Mouse (Mus musculus) midbrain, embryonic 12.5 days (tissue): Measurements from ENCODE around the gene Psma7. TPM values are rescaled to one million over a fixed set of nuclear protein-coding genes. Genes with fewer than 3 reads are reported as not detected.

Experiments used
- ATAC-seq: fragments of 200-750 bp; cut with Nextera tagmentation; 2 replicates; pipeline ENCODE4 v1.8.0; 2017; ENCODE audit warnings: low read depth, moderate TSS enrichment, moderate library complexity; ENCODE audit not compliant: low FRiP score
- H3K27ac ChIP-seq: fragments of 300-500 bp; sonication (generic); replicated peaks from 2 replicates; pipeline ENCODE4 v1.5.1; 2016; ENCODE audit warnings: mild to moderate bottlenecking
- H3K27me3 ChIP-seq: fragments of 300-500 bp; sonication (generic); 2 replicates; pipeline ENCODE4 v1.6.1; 2016; ENCODE audit warnings: mild to moderate bottlenecking
- H3K36me3 ChIP-seq: fragments of 300-500 bp; sonication (generic); 2 replicates; pipeline ENCODE4 v1.6.1; 2016
- H3K4me1 ChIP-seq: fragments of 300-500 bp; sonication (generic); 2 replicates; pipeline ENCODE4 v1.6.1; 2016
- H3K4me2 ChIP-seq: fragments of 300-500 bp; sonication (generic); replicated peaks from 2 replicates; pipeline ENCODE4 v1.6.1; 2016; ENCODE audit warnings: mild to moderate bottlenecking, moderate library complexity
- H3K4me3 ChIP-seq: fragments of 300-500 bp; sonication (generic); 2 replicates; pipeline ENCODE4 v1.5.1; 2016; ENCODE audit warnings: mild to moderate bottlenecking
- H3K9ac ChIP-seq: fragments of 300-500 bp; sonication (generic); replicated peaks from 2 replicates; pipeline ENCODE4 v1.6.1; 2016; ENCODE audit warnings: mild to moderate bottlenecking, moderate library complexity
- H3K9me3 ChIP-seq: fragments of 300-500 bp; sonication (generic); 2 replicates; pipeline ENCODE4 v1.6.1; 2016; ENCODE audit warnings: mild to moderate bottlenecking
- WGBS: fragments of 180-500 bp; shearing (Covaris S2); methylation state at CpG from one replicate; pipeline ENCODE4 v1.1.7; 2016; 5-methylcytosine and 5-hydroxymethylcytosine counted together
- polyA plus RNA-seq: library from polyadenylated mRNA; unstranded; fragments of >200 nt; fragmentation: Nextera tagmentation; extraction: Ambion mirVana; gene quantifications from 2 replicates; pipeline ENCODE4 v1.2.1, GENCODE M21; 2016

The Psma7 gene
- polyA plus RNA-seq, 1 experiment from 2014 or later: 613 TPM

DNA sequence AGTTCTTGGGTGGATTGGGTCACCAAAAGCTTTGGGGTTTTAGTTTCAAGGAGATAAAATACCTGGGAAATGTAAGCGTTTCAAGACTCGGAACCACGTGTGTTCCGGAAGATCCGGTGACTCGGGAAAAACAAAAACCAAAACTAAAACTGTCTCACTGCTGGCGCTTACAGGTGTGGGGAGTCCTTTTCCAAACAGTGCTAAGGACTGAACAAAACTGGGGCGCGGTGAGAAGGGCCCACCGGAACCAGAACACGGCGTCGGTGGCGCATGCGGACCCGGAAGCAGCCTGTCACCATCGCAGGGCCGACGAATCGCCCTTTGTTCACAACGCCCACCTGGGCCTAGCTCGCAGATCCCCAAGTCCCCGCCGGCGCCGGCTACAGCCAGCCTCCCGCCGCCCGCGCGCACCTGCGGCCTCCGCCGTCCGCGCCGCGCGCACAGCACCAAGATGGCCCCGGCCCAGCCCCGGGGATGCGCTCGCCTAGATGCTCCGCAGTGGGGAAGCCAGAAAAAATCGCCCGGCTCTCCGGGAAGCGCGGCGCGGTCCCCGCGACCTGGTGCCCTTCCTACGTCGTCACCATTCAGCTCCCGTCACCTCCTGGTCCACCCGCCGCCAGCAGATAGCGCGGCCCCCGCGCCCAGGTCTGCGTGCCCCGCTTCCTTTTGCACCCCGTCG is 517 bp downstream of the Psma7 start:
- H3K4me3 ChIP-seq: peak overlapping the region; percentile 98
- H3K27ac ChIP-seq: peak overlapping the region; percentile 97
- no peaks in the 10 kb centered on the region for H3K9me3 ChIP-seq
- H3K4me2 ChIP-seq: peak overlapping the region; percentile 79
- H3K9ac ChIP-seq: peak overlapping the region; percentile 93
- WGBS: under 1% methylated on average over 56 of the region's 66 CpGs
- peak; percentile 65 for ATAC-seq
- H3K36me3 ChIP-seq: peaks cover 32% of the 10 kb centered on the region
- H3K27me3 ChIP-seq: no peaks in the 10 kb centered on the region
- H3K4me1 ChIP-seq: peaks cover 37% of the 10 kb centered on the region

- Histone ChIP-seq H3K27me3 (no peaks in the 10 kb centered on the region), H3K4me3 (peak overlapping the region; percentile 98; the same call in 1 of the 2 replicates)
- WGBS: 62% methylated on average over 6 of the region's 6 CpGs
These were observed 1.8 kb downstream of the Psma7 start for GRCm38 (mm10) chr2:180040406-180040805.

DNA sequence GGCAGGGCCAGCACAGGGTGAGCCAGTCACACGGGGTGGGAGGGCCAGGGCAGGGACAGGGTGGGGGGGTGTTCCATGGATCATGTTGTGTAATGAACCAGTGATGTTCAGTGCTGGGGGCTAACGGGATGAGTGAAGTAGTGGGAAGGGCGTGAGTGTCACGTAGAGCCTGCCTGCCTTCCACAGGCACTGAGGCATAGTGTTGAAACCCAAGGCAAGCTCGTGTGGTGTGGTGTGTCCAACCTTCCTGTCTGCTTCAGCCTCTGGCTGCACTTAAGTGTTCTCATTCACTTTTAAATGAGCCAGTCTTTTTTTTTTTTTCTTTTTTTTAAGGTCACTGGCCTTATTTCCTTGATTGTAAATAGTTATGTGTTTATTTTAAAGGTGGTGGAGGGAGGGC is 7.5 kb downstream of the Psma7 start:
- Histone ChIP-seq H3K27ac (no peak overlapping the region), H3K9ac (no peak overlapping the region), H3K4me2 (no peak overlapping the region), H3K36me3 (peaks cover 97% of the 10 kb centered on the region), H3K27me3 (no peaks in the 10 kb centered on the region), H3K9me3 (no peaks in the 10 kb centered on the region), H3K4me1 (peaks cover 4% of the 10 kb centered on the region; the same call in 1 of the 2 replicates), H3K4me3 (no peak overlapping the region)
- WGBS: 75% methylated on average over 5 of the region's 5 CpGs
- no peak for ATAC-seq

More at GRCm38 (mm10) chr2:180040406-180040805, 1.8 kb downstream of the Psma7 start:
- H3K9ac ChIP-seq: peak overlapping the region; percentile 93; the same call in 1 of the 2 replicates
- H3K27ac ChIP-seq: no peak overlapping the region
- peaks cover 40% of the 10 kb centered on the region for H3K36me3 ChIP-seq
- no peaks in the 10 kb centered on the region for H3K9me3 ChIP-seq
- no peak for ATAC-seq
- H3K4me1 ChIP-seq: peaks cover 37% of the 10 kb centered on the region
- H3K4me2 ChIP-seq: peak overlapping the region; percentile 79

- Histone ChIP-seq H3K4me2 (no peak overlapping the region), H3K9ac (no peak overlapping the region), H3K4me3 (no peak overlapping the region), H3K4me1 (peaks cover 2% of the 10 kb centered on the region), H3K9me3 (no peaks in the 10 kb centered on the region), H3K27me3 (no peaks in the 10 kb centered on the region), H3K36me3 (peaks cover 100% of the 10 kb centered on the region), H3K27ac (no peak overlapping the region)
- 83% methylated on average over 3 of the region's 3 CpGs for WGBS
- peak; percentile 13; the same call in 1 of the 2 replicates for ATAC-seq
These were observed 8.3 kb downstream of the Psma7 start for GRCm38 (mm10) chr2:180033956-180034355.

GRCm38 (mm10) chr2:180032925-180033324 is 9.3 kb downstream of the Psma7 start:
- no peak for ATAC-seq
- Histone ChIP-seq H3K36me3 (peaks cover 100% of the 10 kb centered on the region), H3K9ac (no peak overlapping the region), H3K27me3 (no peaks in the 10 kb centered on the region), H3K4me2 (no peak overlapping the region), H3K27ac (no peak overlapping the region), H3K4me1 (peaks cover 12% of the 10 kb centered on the region), H3K9me3 (no peaks in the 10 kb centered on the region), H3K4me3 (no peak overlapping the region)
- 93% methylated on average over 3 of the region's 3 CpGs for WGBS

DNA sequence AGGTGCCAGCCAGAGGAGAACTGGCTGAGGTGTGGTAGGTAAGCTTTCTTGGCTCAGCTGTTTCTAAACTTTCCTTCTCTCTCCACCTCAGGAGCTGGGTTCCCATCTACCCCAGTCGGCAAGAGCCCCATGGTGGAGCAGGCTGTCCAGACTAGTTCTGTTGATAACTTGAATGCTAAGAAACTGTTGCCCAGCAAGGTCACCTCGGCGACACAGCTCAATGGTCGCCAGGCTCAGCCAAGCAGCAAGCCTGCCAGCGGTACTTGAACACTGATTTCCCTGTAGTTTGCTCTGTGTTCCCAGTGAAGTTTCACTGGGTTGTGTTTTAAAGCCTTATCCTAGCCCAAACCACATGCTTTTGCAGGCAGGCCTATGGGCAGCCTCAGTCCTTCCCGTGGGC is 11.0 kb downstream of the Psma7 start:
- Histone ChIP-seq H3K27ac (no peak overlapping the region), H3K27me3 (no peaks in the 10 kb centered on the region), H3K4me2 (no peak overlapping the region), H3K9me3 (no peaks in the 10 kb centered on the region), H3K9ac (no peak overlapping the region), H3K4me1 (peaks cover 29% of the 10 kb centered on the region), H3K36me3 (peaks cover 97% of the 10 kb centered on the region), H3K4me3 (no peak overlapping the region)
- WGBS: 91% methylated on average over 6 of the region's 6 CpGs
- ATAC-seq: no peak

DNA sequence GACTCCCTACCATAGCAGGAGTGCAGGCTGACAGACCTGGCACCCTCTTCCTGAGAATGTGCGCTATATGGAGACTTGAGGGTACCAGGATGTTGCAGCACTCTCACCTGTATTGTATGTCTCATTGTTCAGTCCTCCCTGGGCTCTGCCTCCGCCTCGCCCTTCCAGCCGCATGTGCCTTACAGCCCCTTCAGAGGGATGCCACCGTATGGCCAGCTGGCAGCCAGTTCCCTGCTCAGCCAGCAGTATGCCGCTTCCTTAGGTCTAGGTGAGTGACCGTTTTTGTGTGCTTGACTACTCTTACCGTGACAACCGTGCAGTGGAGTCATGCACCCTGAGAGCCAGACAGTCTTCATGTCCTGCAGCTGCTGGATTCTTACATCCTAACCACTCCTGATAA is 14.5 kb downstream of the Psma7 start:
- Histone ChIP-seq H3K4me1 (peaks cover 38% of the 10 kb centered on the region), H3K27ac (no peak overlapping the region), H3K27me3 (peaks cover 11% of the 10 kb centered on the region), H3K36me3 (peaks cover 62% of the 10 kb centered on the region), H3K4me2 (peak overlapping the region; percentile 95), H3K9ac (peak overlapping the region; percentile 99), H3K4me3 (peak overlapping the region; percentile 98), H3K9me3 (no peaks in the 10 kb centered on the region)
- no peak for ATAC-seq
- 78% methylated on average over 9 of the region's 9 CpGs for WGBS

- Histone ChIP-seq H3K4me3 (peak overlapping the region; percentile 98), H3K27ac (peak overlapping the region; percentile 95), H3K9me3 (no peaks in the 10 kb centered on the region), H3K4me1 (peaks cover 38% of the 10 kb centered on the region), H3K9ac (peak overlapping the region; percentile 99), H3K36me3 (peaks cover 42% of the 10 kb centered on the region), H3K4me2 (peak overlapping the region; percentile 95), H3K27me3 (peaks cover 29% of the 10 kb centered on the region)
- ATAC-seq: no peak
- 8% methylated on average over 6 of the region's 6 CpGs for WGBS
These were observed 16.4 kb downstream of the Psma7 start for GRCm38 (mm10) chr2:180025861-180026200.

- H3K27ac ChIP-seq: peak overlapping the region; percentile 95
- peak overlapping the region; percentile 99 for H3K9ac ChIP-seq
- H3K9me3 ChIP-seq: no peaks in the 10 kb centered on the region
- peaks cover 38% of the 10 kb centered on the region for H3K4me1 ChIP-seq
- peak overlapping the region; percentile 95 for H3K4me2 ChIP-seq
- H3K36me3 ChIP-seq: peaks cover 37% of the 10 kb centered on the region
- H3K4me3 ChIP-seq: peak overlapping the region; percentile 98
- under 1% methylated on average over 79 of the region's 84 CpGs for WGBS
- no peak; the same call in 1 of the 2 replicates for ATAC-seq
- H3K27me3 ChIP-seq: peaks cover 31% of the 10 kb centered on the region
These were observed 16.9 kb downstream of the Psma7 start for GRCm38 (mm10) chr2:180025135-180025860.

- Histone ChIP-seq H3K9ac (peak within 1 kb of the TSS; percentile 99), H3K4me1 (peaks cover 38% of the 10 kb centered on the region), H3K9me3 (no peaks in the 10 kb centered on the region), H3K27me3 (peaks cover 31% of the 10 kb centered on the region), H3K4me3 (peak within 1 kb of the TSS; percentile 98), H3K36me3 (peaks cover 29% of the 10 kb centered on the region), H3K27ac (peak within 1 kb of the TSS; percentile 95), H3K4me2 (peak within 1 kb of the TSS; percentile 95)
- under 1% methylated on average over 60 of the region's 80 CpGs for WGBS
- peak; percentile 97 for ATAC-seq
These were observed 17.7 kb downstream of the Psma7 start, which contains the start of gene Lsm14b for GRCm38 (mm10) chr2:180024401-180025098. TSS of gene Lsm14b (plus strand) at chr2:180024987.

DNA sequence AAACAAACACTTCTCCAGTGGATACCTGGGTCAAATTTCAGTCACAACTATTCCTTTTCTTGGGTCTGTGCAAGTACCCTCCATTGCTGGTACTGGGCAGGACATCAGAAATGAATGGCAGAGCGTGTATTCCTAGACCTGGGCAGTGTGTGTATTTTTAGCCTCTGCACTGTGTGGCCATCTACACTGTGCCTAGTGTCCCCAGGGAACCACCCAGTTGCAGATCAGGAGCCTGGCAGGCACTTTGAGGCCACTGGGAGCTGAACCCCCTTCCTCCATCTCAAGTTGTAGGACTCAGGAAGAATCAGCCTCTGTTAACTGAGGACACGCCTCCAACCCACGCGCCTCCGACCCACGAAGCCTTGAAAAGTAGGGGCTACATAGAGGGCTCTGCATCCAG is 19.5 kb downstream of the Psma7 start:
- Histone ChIP-seq H3K36me3 (peaks cover 11% of the 10 kb centered on the region), H3K9ac (no peak overlapping the region), H3K27me3 (peaks cover 34% of the 10 kb centered on the region), H3K4me1 (peaks cover 24% of the 10 kb centered on the region), H3K27ac (no peak overlapping the region), H3K4me2 (no peak overlapping the region), H3K9me3 (no peaks in the 10 kb centered on the region), H3K4me3 (no peak overlapping the region)
- ATAC-seq: no peak
- WGBS: 75% methylated on average over 6 of the region's 6 CpGs

GRCm38 (mm10) chr2:180020919-180021318 is 21.3 kb downstream of the Psma7 start:
- 83% methylated on average over 8 of the region's 8 CpGs for WGBS
- Histone ChIP-seq H3K4me2 (no peak overlapping the region), H3K4me3 (no peak overlapping the region), H3K27ac (no peak overlapping the region), H3K36me3 (no peaks in the 10 kb centered on the region), H3K9ac (no peak overlapping the region), H3K4me1 (peaks cover 5% of the 10 kb centered on the region; the same call in 1 of the 2 replicates), H3K27me3 (peaks cover 34% of the 10 kb centered on the region), H3K9me3 (no peaks in the 10 kb centered on the region)
- ATAC-seq: no peak
